Mouse (Mus musculus) lung, adult 2 months (tissue): ENCODE data around the gene Klra3. TPM values are rescaled to one million over a fixed set of nuclear protein-coding genes. Genes with fewer than 3 reads are reported as not detected.
"Not testable (repeated sequence)": the region's sequence is repeated elsewhere in the genome, so short reads cannot be mapped to it uniquely, and the experiment has no call there.

Source experiments
- DNase-seq: peaks from one replicate; pipeline ENCODE4 v3.0.0; 2022
- H3K4me1 ChIP-seq: fragments of 200-500 bp; 2 replicates; pipeline ENCODE4 v1.6.1; 2011; ENCODE audit warnings: low read length; ENCODE audit not compliant: control insufficient read depth, insufficient read depth
- H3K4me3 ChIP-seq: fragments of 200-500 bp; replicated peaks from 2 replicates; pipeline ENCODE3; 2011; ENCODE audit warnings: low read depth, mild to moderate bottlenecking, control low read depth, low read length; ENCODE audit errors: extremely low read depth
- CTCF ChIP-seq: fragments of 200-500 bp; IDR thresholded peaks from 2 replicates; pipeline ENCODE4 v1.5.1; 2011; ENCODE audit warnings: mild to moderate bottlenecking, low read length, control low read depth; ENCODE audit not compliant: insufficient read depth
- POLR2A ChIP-seq: fragments of 200-500 bp; IDR thresholded peaks from 2 replicates; pipeline ENCODE4 v1.6.1; 2011; ENCODE audit warnings: low read depth, mild to moderate bottlenecking, control low read depth, low read length, borderline replicate concordance; ENCODE audit errors: extremely low read depth
- WGBS: fragments of 180-500 bp; shearing (Covaris S2); methylation state at CpG from one replicate; pipeline ENCODE4 v1.1.7; 2018; 5-methylcytosine and 5-hydroxymethylcytosine counted together
- polyA plus RNA-seq: library from polyadenylated mRNA; depleted of rRNA; stranded (reverse); fragments of >200 nt; gene quantifications from 2 replicates; pipeline ENCODE4 v1.2.3, GENCODE M21; 2012; rRNA removed

Klra3 gene
- not detected in 2 replicates for polyA plus RNA-seq

DNA sequence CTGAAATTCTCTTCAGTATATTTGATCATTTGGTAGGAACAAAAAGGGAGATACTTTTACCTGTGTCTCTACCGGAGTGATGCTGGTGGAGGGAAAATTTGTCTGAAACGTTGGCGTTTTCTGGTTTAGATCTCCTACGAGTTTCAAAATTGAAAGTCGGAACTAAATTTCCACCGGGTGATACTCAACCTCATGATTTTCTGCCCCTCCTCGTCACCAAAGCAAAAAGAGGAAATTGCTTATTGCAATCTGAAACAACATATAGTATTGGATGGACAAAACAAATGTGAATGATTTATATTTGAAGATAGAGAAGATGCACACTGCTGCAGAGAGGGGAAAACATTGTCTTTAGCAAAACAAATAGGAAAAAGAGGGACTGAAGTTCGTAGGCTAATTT is at the start of gene Klra3:
Klra3 (minus strand) TSS at position 164 of the 400 bp plus-strand sequence.
- WGBS: 78% methylated on average over 8 of the region's 8 CpGs
- DNase-seq: no peak
- H3K4me1 ChIP-seq: no peaks in the 10 kb centered on the region
- TF ChIP-seq POLR2A (no peak), CTCF (no peak)
- H3K4me3 ChIP-seq: no peak within 1 kb of the TSS

- TF ChIP-seq CTCF (no peak), POLR2A (no peak)
- WGBS: 56% methylated on average over 2 of the region's 2 CpGs
- no peak for DNase-seq
- Histone ChIP-seq H3K4me3 (no peak within 1 kb of the TSS), H3K4me1 (no peaks in the 10 kb centered on the region)
These were observed 49.4 kb upstream of the Klra3 start, which contains the start of gene Klra1 for GRCm38 (mm10) chr6:130386750-130387149. Klra1 (minus strand) TSS chr6:130386874.

DNA sequence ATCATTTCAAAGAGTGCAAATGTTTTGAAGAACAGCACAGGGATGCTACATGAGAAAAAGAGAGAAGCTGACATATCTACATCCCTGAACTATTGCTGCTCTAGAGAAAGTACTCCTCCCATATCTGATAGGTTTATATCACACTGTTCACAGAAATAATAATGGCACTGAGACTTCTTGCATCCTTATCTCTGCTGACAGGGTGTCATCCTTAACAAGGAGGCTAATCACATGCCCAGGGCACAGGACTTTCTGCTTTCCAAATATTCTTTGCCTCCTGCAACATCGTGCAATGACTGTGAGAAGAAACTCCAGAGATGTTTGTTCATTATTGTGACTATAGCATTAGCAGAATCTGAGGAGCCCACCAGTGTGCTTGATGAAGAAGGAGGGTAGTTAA is 48.4 kb upstream of the Klra3 start:
- no peak for DNase-seq
- 47% methylated on average over 1 of the region's 1 CpGs for WGBS

GRCm38 (mm10) chr6:130382375-130382774 is 45.0 kb upstream of the Klra3 start:
- TF ChIP-seq POLR2A: no peak
- TF ChIP-seq CTCF: no peak
- Histone ChIP-seq H3K4me1 (no peaks in the 10 kb centered on the region), H3K4me3 (no peak overlapping the region)
- DNase-seq: no peak
- WGBS: 60% methylated on average over 4 of the region's 4 CpGs

More for the DNA sequence above, 48.4 kb upstream of the Klra3 start:
- Histone ChIP-seq H3K4me3 (no peak overlapping the region), H3K4me1 (no peaks in the 10 kb centered on the region)
- TF ChIP-seq POLR2A (no peak), CTCF (no peak)

GRCm38 (mm10) chr6:130345381-130345780 is 8.0 kb upstream of the Klra3 start:
- WGBS: 21% methylated on average over 1 of the region's 1 CpGs
- DNase-seq, H3K4me1 ChIP-seq, H3K4me3 ChIP-seq: not testable (repeated sequence)

DNA sequence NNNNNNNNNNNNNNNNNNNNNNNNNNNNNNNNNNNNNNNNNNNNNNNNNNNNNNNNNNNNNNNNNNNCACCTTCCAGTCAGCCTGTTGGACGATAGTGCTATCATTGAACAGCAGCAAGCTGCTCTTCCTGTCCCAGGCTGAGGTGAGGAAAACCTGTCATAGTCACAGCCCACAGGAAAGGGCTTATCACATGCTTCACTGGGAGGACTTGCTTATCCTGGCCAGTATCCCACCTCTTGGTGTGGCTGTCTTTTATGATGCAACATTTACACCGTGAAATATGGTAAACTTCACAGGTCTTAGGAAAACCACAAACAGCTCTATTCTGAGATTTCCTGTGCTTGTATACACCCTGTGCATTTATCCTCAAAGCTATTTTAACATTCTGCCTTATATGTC is 4.6 kb upstream of the Klra3 start:
- not testable (repeated sequence) for H3K4me1 ChIP-seq, H3K4me3 ChIP-seq, DNase-seq
- WGBS: 63% methylated on average over 2 of the region's 2 CpGs

- no peak overlapping the region for H3K4me3 ChIP-seq
- TF ChIP-seq CTCF: no peak
- no peak for DNase-seq
- H3K4me1 ChIP-seq: no peaks in the 10 kb centered on the region
These were observed 49.3 kb downstream of the Klra3 start for GRCm38 (mm10) chr6:130287984-130288649.

GRCm38 (mm10) chr6:130281828-130282227 is 55.5 kb downstream of the Klra3 start, which contains the start of gene Klra10:
Klra10 (minus strand) TSS chr6:130281928.
- not testable (repeated sequence) for H3K4me1 ChIP-seq, H3K4me3 ChIP-seq, DNase-seq
- WGBS: 51% methylated on average over 1 of the region's 1 CpGs

Other genes with a start within 250 kb of the Klra3 start
- 0.22 and 0.50 TPM in 2 replicates for gene Klra8, start 207.7 kb downstream of the Klra3 start, polyA plus RNA-seq
- gene Klra9, start 144.5 kb downstream of the Klra3 start, polyA plus RNA-seq: 0.20 and 0.27 TPM in 2 replicates
- 0.14 and 0.54 TPM in 2 replicates for gene Klra7, start 104.3 kb downstream of the Klra3 start, polyA plus RNA-seq
- not detected in 2 replicates for gene Klra10, start 55.6 kb downstream of the Klra3 start, polyA plus RNA-seq
- gene Klra1, start 49.3 kb upstream of the Klra3 start, polyA plus RNA-seq: 0.08 TPM in 1 of 2 replicates, not detected in the other